Mouse (Mus musculus) ES-CJ7 (cell line): ENCODE results near the gene Cask.

ENCODE experiments used
- DNase-seq: peaks from one replicate; pipeline ENCODE4 v3.0.0; 2011; ENCODE audit warnings: low read depth, low spot score

Gene Cask

GRCm38 (mm10) chrX:13518019-13518418 is 333.1 kb downstream of the Cask start:
- DNase-seq = no peak

- no peak for DNase-seq
Observed at GRCm38 (mm10) chrX:13516451-13516850, 334.7 kb downstream of the Cask start.

GRCm38 (mm10) chrX:13513864-13514263 is 337.3 kb downstream of the Cask start:
- DNase-seq = no peak

- peak; percentile 11 for DNase-seq
Observed at GRCm38 (mm10) chrX:13513127-13513526, 338.0 kb downstream of the Cask start.

GRCm38 (mm10) chrX:13506376-13506775 is 344.8 kb downstream of the Cask start:
- DNase-seq = no peak

- DNase-seq = no peak
Observed at GRCm38 (mm10) chrX:13504389-13504788, 346.8 kb downstream of the Cask start.

GRCm38 (mm10) chrX:13502862-13503375 is 348.2 kb downstream of the Cask start:
- DNase-seq = no peak

- no peak for DNase-seq
Observed at GRCm38 (mm10) chrX:13500284-13500683, 350.9 kb downstream of the Cask start.

- DNase-seq = no peak
Observed at GRCm38 (mm10) chrX:13494892-13495703, 356.1 kb downstream of the Cask start.

- DNase-seq = no peak
Observed at GRCm38 (mm10) chrX:13492922-13493321, 358.2 kb downstream of the Cask start.

GRCm38 (mm10) chrX:13490941-13491340 is 360.2 kb downstream of the Cask start:
- DNase-seq = no peak

GRCm38 (mm10) chrX:13489761-13490160 is 361.4 kb downstream of the Cask start:
- no peak for DNase-seq

- no peak for DNase-seq
Observed at GRCm38 (mm10) chrX:13489001-13489400, 362.2 kb downstream of the Cask start.

GRCm38 (mm10) chrX:13484447-13484846 is 366.7 kb downstream of the Cask start:
- DNase-seq = no peak

- DNase-seq = no peak
Observed at GRCm38 (mm10) chrX:13482576-13482975, 368.6 kb downstream of the Cask start.

GRCm38 (mm10) chrX:13479570-13479969 is 371.6 kb downstream of the Cask start:
- no peak for DNase-seq

- DNase-seq = no peak
Observed at GRCm38 (mm10) chrX:13478298-13478697, 372.9 kb downstream of the Cask start.

GRCm38 (mm10) chrX:13477596-13477995 is 373.6 kb downstream of the Cask start:
- DNase-seq = no peak

- no peak for DNase-seq
Observed at GRCm38 (mm10) chrX:13475382-13475781, 375.8 kb downstream of the Cask start.

GRCm38 (mm10) chrX:13472751-13473225 is 378.4 kb downstream of the Cask start:
- DNase-seq = no peak

GRCm38 (mm10) chrX:13471925-13472324 is 379.2 kb downstream of the Cask start:
- peak; percentile 21 for DNase-seq

- DNase-seq = no peak
Observed at GRCm38 (mm10) chrX:13469160-13470116, 381.7 kb downstream of the Cask start.
